24 mouse cellular contexts compared by ENCODE assay signal in genomic region chr13:120035151-120035550, GRCm38 (mm10). TPM values are rescaled to one million over a fixed set of nuclear protein-coding genes. Genes with fewer than 3 reads are reported as not detected.
A peak's percentile ranks its signal among the peaks of the same experiment; 100 is the strongest.
DNase-seq lines count a peak whose midpoint lies in the region; ATAC-seq and TF ChIP-seq lines count a peak whose summit lies in the region.
"Not testable (repeated sequence)": the region's sequence is repeated elsewhere in the genome, so short reads cannot be mapped to it uniquely, and the experiment has no call there.
"Had no signal": no experiment of that assay in that cellular context is flagged by ENCODE, and none has a peak within 500 bp of the region (broad histone marks: within the 10 kb centered on the region; RNA-seq: fewer than 3 reads in every experiment).

No protein-coding gene starts in this region.

- H3K4me2 ChIP-seq in intestine, embryonic 15.5 days (replicated peaks); midbrain, embryonic 16.5 days (ENCODE audit: low read length): not testable (repeated sequence)

- intact Hi-C loops in left cerebral cortex, postnatal 36 days (cut with DNase I) = not testable (repeated sequence)

- 0% methylated on average over 11 of the region's 18 CpGs for WGBS in intestine, embryonic 15.5 days
- under 1% methylated on average over 8 of the region's 18 CpGs for WGBS in midbrain, embryonic 16.5 days

- H3K36me3 ChIP-seq in G1E (replicated peaks); intestine, embryonic 15.5 days; midbrain, embryonic 16.5 days (ENCODE audit: control insufficient read depth, insufficient read depth, low read length): not testable (repeated sequence)

- H3K4me3 ChIP-seq in G1E (ENCODE audit: low read depth, low read length); intestine, embryonic 15.5 days (replicated peaks); midbrain, embryonic 16.5 days (ENCODE audit: low read depth, low read length): not testable (repeated sequence)

- not testable (repeated sequence) for H3K27me3 ChIP-seq in G1E (ENCODE audit: insufficient read depth, low read length); intestine, embryonic 15.5 days (replicated peaks); midbrain, embryonic 16.5 days (ENCODE audit: control insufficient read depth, insufficient read depth, low read depth, low read length)

- not testable (repeated sequence) for H3K4me1 ChIP-seq in G1E (ENCODE audit: insufficient read depth, low read depth, low read length); intestine, embryonic 15.5 days (replicated peaks); midbrain, embryonic 16.5 days (ENCODE audit: control insufficient read depth, insufficient read depth, low read length)

- TF ChIP-seq CTCF in G1E (IDR thresholded peaks at IDR 0.05; ENCODE audit: low read depth, low read length) = not testable (repeated sequence)

- not testable (repeated sequence) for H3K9ac ChIP-seq in intestine, embryonic 15.5 days; midbrain, embryonic 16.5 days (ENCODE audit: low read depth, low read length)

- DNase-seq in G1E (ENCODE audit: low spot score) = not testable (repeated sequence)
- DNase-seq in cerebellum, postnatal 14 days = peak; percentile 13 to 38
- DNase-seq in heart, adult 11 months = peak; percentile 90
- DNase-seq in left cerebral cortex, postnatal 36 days (ENCODE audit: low spot score in 2 of 2) = peak; percentile 36 to 38
- DNase-seq in right cerebral cortex, postnatal 25 days = peak; percentile 44

- not testable (repeated sequence) for H3K27ac ChIP-seq in intestine, embryonic 15.5 days; midbrain, embryonic 16.5 days (ENCODE audit: low read length)

- not testable (repeated sequence) for H3K9me3 ChIP-seq in G1E (replicated peaks); intestine, embryonic 15.5 days; midbrain, embryonic 16.5 days (replicated peaks; ENCODE audit: control insufficient read depth, low read length, poor library complexity, severe bottlenecking)

- ATAC-seq in G1E (ENCODE audit: extremely low read depth, insufficient number of reproducible peaks, low FRiP score, poor library complexity, severe bottlenecking) = peak; percentile 41; the same call in 1 of the 2 replicates
- ATAC-seq in intestine, embryonic 15.5 days = peak; percentile 34
- 0 out of 2 replicates have a peak, but pooled peaks have one; percentile 32 for ATAC-seq in midbrain, embryonic 16.5 days

RNA-seq across cellular contexts. Expression of gene Gm36079, which starts 8.3 kb away (rescaled TPM):
- total RNA-seq in G1E (2014; fragmentation: Nextera tagmentation) = not detected in 2 replicates
- total RNA-seq in G1E (2017) = 0.35 and 1.7 TPM in 2 replicates
- not detected in 2 replicates for polyA plus RNA-seq in G1E (2012)
- polyA plus RNA-seq in intestine, embryonic 15.5 days (2015; fragmentation: Nextera tagmentation; extraction: Ambion mirVana) = not detected in 2 replicates
- not detected for total RNA-seq in left cerebral cortex, postnatal 36 days (2021)
- not detected in 2 replicates for polyA plus RNA-seq in midbrain, embryonic 16.5 days (2015; fragmentation: Nextera tagmentation; extraction: Ambion mirVana)
- total RNA-seq: adrenal gland, postnatal 10 days; adrenal gland, postnatal 4 days; gastrocnemius, postnatal 14 days; heart, postnatal 36 days; hindbrain, postnatal 0 days; MEL had no signal
- polyA plus RNA-seq: brain, embryonic 14.5 days; CD4-positive, CD25-positive, alpha-beta regulatory T cell, adult 4 months; cortical plate, adult 2 months; embryonic facial prominence, embryonic 12.5 days; forebrain, embryonic 11.5 days; forebrain, embryonic 15.5 days; gonadal fat pad, adult 2 months; heart, embryonic 13.5 days; heart, postnatal 0 days; hindbrain, embryonic 13.5 days; hindbrain, postnatal 0 days; intestine, embryonic 14.5 days had no signal

RNA-seq across cellular contexts. Expression of gene Gm21188, which starts 16.8 kb away (rescaled TPM):
- total RNA-seq in G1E (2014; fragmentation: Nextera tagmentation) (not detected in 2 replicates), G1E (2017) (0.27 and 0.70 TPM in 2 replicates)
- 0.02 TPM in 1 of 2 replicates, not detected in the other for polyA plus RNA-seq in G1E (2012)
- polyA plus RNA-seq in intestine, embryonic 15.5 days (2015; fragmentation: Nextera tagmentation; extraction: Ambion mirVana) = 0.16 TPM in 1 of 2 replicates, not detected in the other
- under 1 TPM in 1 of 2 experiments, not detected in 1; 0.20 TPM for total RNA-seq in left cerebral cortex, postnatal 36 days (2021)
- not detected in 2 replicates for polyA plus RNA-seq in midbrain, embryonic 16.5 days (2015; fragmentation: Nextera tagmentation; extraction: Ambion mirVana)
- total RNA-seq: hindbrain, postnatal 0 days; MEL had no signal
- polyA plus RNA-seq: brain, embryonic 14.5 days; cortical plate, adult 2 months; embryonic facial prominence, embryonic 12.5 days; forebrain, embryonic 11.5 days; forebrain, embryonic 15.5 days; heart, embryonic 13.5 days; hindbrain, embryonic 13.5 days; intestine, embryonic 14.5 days had no signal
